Mouse (Mus musculus) megakaryocyte, embryonic 14.5 days (primary cell): ENCODE data around the gene Ptov1.

Experiments used
- FLI1 ChIP-seq: IDR thresholded peaks from 2 replicates; pipeline ENCODE4 v1.6.1; 2012; ENCODE audit warnings: low read length, inconsistent platforms, mixed read lengths
- GATA1 ChIP-seq: IDR thresholded peaks from 3 replicates; pipeline ENCODE4 v1.6.1; 2012; ENCODE audit warnings: mixed read lengths, low read length, inconsistent platforms, borderline replicate concordance

DNA sequence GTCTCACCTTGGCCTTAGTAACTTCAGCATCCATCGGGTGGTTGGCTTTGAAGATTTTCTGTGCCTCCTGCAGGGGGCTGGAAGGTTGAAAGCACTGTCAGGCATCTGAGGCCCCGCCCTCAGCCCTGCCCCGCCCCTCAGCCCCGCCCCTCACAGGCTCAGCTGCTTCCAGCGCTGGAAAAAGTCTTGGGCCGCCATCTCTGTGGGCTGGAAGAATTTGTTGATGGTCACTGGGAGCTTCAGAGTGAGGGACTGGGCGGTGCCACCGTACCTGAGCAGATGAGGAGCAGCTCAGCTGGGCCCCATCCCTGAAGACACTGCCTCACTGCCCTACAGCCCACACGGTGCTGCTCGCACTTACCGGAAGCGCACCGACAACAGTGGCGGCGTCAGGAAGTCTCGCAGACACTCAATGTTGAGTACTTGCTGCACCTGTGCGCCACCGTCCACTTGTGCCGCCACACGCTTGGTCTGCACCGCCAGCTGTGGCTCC is 31.7 kb upstream of the Ptov1 start:
- no peak for TF ChIP-seq GATA1
- no peak for TF ChIP-seq FLI1
